Mouse (Mus musculus) ES-CJ7 (cell line): ENCODE measurements around the gene Mki67.
A peak's percentile ranks its signal among the peaks of the same experiment; 100 is the strongest.

Experiments
- DNase-seq: peaks from one replicate; pipeline ENCODE4 v3.0.0; 2011; ENCODE audit warnings: low read depth, low spot score

Gene Mki67

DNA sequence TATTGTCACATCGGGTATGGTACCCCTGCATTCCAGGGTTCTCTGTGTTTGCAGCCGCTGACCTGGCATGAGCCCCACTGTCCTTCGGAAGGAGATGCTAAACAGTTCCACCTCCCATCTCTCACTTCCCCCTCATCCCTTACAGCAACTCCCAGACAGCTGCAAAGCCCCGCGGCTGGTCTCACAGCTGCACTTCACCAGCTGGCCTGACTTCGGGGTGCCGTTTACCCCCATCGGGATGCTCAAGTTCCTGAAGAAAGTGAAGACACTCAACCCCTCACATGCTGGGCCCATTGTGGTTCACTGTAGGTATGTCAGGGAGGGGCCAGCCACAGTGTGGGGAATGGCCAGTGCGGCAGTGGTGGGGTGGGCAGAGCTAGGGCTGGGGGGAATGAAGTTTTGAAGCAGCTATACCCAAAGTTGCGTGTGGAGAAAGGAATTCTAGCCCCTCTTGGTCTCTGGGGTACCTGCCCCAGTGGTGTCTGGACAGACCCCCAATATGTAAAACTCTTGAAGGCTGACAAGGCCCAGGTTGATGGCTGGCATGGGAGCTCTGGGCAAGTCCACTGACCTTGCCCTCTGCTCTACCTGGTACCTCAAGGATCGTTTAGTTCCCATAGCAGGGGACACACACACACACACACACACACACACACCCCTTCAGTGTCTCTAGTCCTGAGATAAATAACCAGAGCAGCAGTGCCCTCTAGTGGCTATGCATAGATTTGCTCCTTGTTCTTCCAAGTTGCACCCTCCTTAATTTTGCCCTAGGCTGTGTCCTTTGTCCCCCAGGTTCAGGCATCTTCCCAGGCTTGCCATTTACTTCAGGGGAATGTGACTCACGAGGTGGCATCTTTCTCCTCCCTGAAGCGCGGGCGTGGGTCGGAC is 47.1 kb downstream of the Mki67 start:
- DNase-seq, result peak; percentile 79

DNA sequence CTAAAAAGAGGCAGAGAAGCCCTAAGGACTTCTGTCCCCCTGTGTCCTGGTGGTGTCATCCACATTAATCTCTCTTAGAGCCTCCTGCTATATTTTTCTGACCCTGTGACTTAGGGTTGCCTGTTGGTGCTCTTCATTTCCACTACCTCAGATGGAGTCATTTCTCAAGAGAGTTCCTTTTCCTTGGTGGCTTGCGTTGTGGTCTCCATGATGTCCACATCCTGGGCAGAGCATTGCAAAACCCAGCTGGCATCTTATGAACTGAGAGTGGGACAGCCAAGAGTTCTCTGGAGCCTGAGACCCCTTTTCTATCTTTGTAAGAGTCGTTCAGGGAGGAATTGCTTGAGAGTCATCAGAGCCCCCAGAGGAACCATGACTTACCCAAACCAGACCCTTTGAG is 49.8 kb downstream of the Mki67 start:
- no peak for DNase-seq

DNA sequence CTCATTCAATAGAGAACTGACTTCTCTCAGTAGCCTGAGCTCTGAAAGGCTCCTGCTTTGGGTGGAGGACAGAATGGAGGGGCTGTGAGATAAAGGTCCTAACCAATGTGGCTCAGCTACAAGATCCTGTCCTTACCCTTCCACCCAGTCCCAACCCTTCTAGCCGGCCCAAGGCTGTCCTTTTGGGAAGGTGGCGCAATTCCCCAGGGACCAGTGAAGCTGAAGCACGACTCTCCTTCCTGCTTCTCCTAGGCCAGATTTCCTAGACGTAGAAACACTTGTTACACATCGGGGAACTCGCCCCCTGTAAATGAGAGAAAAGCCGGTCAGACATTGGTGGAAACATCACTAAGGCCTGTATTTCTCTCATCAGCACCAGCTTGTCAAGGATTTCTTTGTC is 52.0 kb downstream of the Mki67 start:
- DNase-seq, result no peak

DNA sequence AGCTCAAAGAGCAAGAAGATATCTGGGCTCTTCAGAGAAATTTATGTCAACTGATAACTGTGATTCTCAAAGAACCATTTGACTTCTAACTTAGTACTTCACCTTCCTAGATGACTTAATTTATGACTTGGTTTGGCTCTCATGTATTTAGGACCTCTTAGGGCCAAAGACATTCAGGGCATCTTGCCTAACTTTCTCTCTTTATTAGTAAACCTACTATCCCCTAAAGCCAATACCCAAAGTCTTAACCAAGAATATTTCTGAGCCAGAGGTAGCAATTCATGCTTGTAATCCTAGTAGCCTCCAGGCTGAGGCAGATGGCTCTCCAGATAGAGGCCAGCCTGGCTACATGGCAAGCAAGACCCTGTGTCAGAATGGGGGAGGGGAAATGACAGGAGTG is 55.8 kb downstream of the Mki67 start:
- DNase-seq, result no peak

DNA sequence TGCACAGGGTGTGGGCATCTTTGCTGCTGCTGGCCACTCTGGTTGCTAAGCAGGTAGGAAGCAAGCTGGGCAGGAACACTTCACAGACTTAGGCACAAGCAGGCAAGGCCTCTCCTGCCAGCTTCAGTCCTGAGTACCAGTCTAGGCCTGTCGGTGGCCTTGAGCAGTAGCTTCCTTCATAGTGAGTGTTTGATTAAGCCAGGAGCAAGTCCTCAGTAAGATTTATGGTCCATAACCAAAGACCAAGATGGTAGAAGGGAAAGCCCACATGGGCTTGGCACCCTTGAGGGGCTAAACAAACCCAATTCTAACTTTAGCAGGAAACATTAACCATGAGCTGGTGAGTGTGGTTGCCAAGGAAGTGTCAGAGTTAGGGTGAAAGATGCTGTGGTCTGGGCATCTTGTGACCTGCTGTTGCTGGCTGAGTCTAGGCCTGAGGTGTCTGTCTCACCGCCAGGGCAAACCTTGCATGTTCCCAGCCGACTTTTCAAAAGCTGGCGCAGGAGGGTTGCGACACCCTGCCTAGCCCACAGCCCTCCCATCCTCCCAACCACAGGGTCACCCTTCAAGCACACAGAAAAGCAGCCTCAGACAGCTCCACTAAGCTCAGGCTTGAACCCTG is 56.7 kb downstream of the Mki67 start:
- no peak for DNase-seq

DNA sequence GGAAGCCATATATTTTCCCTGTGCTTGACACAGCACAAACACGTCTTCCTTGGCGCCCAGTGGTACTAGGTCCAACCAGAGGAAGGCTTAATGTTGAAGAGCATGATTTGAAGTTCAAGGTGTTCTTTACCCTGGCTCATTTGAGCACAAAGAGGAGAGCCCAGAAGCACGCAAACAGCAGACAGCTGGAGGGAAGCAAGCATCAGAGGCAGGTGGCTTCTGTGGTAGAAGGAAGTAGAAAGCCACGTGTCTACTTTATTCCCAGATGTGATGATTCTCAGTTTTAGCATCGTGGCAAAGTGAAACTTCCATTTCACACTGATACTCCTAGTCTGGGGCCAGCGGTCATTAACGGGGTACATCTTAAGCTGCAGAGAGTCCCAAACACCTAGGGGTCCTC is 58.0 kb downstream of the Mki67 start:
- DNase-seq, result no peak

DNA sequence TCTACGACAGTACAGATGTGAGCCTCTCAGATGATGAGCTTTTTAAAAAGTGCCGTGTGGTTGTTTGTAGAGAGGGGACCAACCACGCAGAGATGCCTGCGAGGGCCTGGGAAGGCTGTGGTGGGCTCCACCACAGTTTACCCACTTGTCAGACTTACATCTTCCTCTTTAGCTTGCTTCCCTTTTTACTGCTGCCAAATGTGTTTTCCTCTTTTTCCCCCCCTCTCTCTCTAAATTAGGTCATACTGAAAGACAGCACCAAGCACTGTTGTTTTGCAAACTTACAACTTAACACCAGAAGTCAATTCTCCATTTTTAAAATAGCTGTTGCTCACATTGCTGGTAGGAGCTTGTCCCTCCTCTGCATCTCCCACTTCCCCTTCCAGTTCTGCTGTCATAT is 61.0 kb downstream of the Mki67 start:
- DNase-seq, result no peak

DNA sequence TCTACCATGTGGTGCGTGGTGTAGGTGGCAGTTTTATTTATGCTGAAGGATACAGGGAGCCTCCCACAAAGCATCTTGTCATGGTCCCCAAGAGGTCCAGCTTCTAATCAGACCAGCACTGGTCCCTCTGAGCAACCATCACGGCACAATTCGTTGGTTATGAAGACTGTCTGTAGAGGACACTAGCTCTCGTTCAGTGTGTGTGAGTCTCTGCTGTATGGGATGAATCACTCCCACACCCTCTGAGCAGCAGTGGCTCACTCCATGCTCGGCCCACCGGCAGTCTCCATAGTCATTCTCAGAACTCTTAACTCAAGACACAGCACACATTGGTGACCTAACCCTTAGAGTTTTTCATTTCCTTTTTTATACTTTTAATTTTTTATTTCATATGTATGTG is 61.9 kb downstream of the Mki67 start:
- no peak for DNase-seq

DNA sequence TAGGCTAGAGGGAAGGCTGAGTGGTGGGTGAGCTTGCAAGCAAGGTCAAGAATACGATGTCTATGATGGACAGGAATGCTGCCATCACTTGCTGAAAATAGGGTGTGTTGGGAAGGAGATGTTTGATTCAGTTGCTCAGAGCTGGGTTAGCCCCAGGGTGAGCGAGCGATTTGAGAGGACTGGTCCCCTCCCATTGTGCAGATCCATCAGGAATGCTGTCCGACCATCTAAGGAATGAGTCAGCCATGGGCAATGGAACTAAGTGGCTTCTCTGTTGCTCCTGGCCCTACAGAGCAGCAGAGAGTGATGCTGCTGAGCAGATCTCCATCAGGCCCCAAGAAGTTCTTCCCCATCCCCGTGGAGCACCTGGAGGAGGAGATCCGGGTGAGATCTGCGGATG is 62.6 kb downstream of the Mki67 start:
- no peak for DNase-seq

DNA sequence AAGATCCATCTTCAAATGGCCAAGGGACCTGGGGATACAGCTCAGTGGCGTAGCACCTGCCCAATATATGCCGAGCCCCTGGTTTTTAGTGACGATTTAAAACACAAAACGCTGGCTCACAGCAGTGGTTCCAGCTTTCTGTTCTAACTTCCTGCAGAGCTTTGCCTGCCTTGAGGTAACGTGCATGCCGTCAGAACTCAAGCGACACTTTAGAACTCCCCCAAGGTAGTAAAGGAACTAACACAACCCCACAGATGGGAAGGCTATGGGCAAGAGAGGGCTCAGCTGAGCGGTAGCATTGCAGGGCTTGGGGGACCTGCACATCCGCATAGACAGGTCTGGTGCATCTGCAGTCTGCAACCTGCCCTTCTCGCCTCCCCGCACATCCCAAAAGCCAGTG is 63.4 kb downstream of the Mki67 start:
- no peak for DNase-seq

DNA sequence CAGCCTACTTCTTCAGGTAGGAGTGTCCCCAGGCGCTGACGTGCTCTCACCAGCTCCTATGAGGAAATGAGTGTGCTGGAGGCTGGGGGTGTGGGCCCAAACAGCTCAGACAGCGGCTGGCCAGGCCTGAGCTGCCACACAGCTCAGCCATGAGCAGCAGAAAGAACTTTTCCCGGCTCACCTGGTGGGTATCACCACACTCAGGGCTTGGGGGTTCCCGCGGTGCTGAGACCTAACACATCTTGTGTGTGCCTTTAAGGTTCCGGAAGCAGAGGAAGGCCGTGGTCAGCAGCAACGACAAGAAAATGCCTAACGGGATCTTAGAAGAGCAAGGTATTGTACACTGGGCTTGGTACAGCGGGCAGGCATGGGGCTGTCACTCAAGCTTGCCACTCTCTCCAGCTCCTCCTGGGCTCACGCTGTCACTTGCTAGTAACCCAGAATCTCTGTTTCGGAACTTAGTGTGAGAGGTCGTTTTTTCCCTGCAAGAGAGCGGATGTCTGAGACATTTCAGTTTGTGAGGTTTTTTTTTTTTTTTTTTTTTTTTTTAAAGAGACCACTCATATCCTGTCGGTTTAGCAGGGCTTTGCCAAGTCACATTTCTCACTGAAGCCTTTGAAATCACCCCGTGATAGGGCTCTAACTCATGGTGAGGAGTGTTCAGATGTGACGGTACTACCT is 64.2 kb downstream of the Mki67 start:
- DNase-seq, result no peak

DNA sequence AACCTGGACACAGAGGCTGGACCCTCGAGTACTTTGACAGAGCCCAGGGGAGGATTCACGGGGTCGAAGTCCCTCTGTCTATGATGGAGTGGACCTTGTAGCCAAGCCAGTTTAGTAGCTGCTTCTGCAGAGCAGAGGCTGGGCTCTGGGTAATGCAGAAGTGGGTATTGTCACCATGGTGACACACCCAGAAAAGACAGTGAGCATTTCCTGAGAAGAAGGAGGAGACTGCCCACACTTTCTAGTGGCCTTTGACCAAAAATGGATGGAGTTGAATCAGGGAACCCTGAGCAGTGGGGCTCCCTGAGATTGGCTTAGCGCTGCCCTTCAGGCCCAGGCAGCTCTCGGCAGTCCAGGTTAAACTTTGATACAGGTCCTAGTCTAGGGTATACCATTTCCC is 66.1 kb downstream of the Mki67 start:
- no peak for DNase-seq

DNA sequence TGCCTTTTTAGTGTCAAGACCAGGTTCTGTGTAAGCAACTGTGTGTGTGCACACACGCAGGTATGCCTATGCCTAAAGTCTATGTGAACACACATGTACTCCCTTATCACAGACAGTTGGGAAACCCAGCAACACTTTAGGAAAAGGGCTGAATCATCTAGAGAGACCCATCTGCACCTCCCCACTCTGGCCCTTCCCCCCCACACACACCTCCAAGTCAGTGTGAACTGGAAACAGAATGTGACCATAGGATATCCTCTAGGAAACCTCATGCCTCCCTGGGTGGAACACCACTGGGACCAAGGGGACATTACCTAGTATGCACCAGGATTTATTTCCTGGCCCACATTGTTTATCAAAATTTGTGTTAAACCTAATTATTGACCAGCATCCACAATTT is 66.9 kb downstream of the Mki67 start:
- no peak for DNase-seq

DNA sequence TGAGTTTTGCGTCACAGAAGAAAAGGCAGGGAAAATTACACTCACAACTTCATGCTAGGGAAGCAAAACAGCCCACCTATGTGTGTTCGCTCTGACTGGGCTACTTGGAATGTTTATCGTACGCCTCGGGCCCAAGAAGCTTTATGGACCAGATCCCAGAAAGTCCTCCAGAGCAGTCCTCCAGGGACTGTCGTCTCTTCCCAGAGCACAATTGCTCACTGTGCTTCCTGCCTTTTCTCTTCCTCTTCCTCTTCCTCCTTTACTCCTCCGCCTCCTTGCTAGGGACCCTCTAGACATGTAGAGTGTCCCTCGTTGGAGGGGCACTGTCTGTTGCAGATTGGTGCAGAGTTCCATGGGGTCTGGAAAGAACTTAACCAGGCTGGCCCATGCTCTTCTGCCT is 67.3 kb downstream of the Mki67 start:
- no peak for DNase-seq

DNA sequence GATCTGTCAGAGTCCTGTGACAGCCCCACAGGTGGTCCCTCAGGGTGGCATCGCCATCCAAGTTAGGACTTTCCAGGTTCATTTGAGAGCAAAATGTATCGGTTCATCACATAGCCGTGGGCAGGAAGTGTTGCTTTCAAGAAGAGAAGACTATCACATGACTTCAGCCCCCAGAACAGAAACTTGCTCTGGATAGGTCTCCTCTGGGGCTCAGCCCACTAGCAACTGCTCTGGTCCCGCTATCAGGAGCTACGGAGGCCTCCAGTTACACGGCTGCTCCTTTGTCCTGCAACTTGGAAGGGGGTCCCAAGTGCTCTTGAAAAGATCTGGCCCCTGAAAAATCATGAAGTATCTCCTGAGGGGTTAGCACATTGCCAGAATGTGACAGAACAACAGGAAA is 69.2 kb downstream of the Mki67 start:
- DNase-seq, result no peak

DNA sequence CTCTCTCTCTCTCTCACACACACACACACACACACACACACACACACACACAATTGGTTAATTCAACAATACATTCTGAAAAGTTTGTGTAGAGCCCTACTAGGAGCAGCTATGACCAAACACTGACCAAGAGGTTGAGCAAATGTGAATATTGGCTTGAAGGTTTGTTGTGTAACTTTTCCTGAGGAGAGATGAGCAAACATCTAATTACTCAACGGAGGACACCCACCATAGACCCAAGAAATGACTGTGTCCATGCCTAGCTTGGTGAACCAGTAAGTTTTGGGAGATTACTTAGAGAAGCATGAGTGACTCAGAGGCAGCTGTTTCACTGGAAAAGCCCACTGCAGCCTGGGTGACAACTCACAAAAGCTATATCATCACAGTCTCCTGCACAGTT is 71.7 kb downstream of the Mki67 start:
- no peak for DNase-seq

DNA sequence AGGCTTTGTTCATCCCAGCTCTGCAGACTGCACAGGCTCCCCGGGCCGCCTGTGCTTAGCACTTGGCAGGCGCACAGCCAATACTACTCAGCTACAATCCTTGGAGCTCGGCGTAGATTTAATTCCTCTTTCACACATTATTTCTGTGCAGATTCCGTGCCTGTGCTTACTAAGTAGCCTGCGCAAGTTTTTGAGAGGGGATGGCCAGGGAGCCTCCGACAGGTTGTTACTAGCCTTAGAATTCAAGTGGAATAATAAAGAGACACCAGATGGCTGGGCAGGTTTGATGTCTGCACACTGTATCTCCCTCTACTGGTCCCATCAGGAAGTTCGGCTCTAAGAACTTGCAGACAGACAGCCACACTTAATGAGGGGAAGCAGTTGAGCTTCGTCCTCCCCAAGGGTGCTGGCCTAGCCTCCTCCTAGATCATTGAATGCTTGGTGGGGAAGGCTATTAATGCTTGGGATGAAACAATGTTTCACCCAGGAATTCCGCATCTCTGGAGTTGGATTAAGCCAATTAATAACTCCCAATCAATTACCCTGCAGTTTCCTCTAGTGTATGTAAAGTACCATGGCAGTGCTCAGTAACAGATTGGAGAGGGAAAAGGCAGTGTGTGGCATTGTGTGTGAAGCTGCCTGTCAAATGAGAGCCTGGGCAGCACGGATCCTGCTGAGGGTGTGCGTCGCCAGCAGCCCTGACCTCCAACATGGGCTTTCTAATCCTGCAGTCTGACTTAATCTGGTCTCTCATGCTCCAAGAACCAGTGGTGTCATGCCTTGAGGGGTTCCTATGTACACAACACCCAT is 74.3 kb downstream of the Mki67 start:
- peak; percentile 77 for DNase-seq
